Mouse (Mus musculus): ENCODE measurements around the gene Gab2. TPM values are rescaled to one million over a fixed set of nuclear protein-coding genes. Genes with fewer than 3 reads are reported as not detected.

Gene Gab2
- total RNA-seq, 2 experiments from 2014 or later: 23.9 to 27.8 TPM

DNA sequence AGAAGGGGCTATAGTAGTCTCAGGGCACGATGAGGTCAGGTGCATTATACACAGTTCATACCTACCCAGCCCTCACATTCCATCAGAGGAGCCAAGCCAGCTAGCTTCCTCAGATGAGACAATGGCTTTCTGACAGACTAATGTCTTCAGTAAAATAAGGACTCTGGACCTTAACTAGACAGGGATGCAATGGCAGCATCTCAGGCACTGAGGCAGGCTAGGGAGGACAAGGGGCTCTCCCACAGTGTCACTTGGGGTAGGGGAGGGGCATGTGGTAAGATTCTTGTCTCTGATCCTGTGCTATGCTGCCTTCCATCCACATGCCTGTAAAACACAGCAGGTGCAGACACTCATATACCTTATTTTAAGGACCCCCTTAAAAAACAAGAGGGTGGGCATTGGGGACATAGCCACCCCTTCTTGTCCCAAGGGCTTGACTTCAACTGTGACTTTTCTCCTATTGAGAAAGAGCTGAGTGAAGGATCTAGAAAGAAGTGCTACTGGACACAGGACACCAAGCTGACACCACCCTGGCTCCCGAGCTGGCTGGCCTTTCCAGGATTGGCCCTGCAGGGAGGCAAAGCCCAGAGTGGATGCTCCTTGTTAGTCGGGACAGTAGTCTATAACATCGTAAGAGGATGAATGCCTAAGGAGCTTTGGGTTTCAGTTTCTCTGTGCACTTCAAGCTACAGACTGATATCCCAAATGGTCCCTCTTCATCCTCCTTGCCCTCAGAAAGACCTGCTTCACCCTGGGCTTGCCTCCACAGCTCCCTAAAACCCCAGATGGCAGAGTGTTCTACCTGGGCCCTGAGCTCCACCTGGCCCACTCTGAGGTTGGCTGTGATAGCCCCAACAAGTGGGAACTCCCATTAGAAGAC, 228.3 kb downstream of the Gab2 start:
- no peak for DNase-seq
- intact Hi-C loops (cut with DNase I): no loop called here

DNA sequence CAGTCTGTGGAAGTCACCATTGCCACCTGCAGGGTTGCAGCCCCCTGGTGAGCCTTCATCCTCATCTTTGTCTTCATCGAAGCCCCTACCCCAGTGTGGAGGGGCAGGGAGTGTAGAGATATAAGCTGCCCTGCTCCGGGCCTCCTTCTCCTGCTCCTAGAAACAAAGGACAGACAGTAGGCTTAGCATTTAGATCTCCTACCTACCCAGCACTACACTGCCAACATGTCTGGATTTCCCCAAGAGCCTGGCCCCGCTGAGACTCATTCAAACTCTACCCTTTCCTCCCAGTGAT, 228.9 kb downstream of the Gab2 start:
- DNase-seq: no peak
- intact Hi-C loops (cut with DNase I): no loop called here

DNA sequence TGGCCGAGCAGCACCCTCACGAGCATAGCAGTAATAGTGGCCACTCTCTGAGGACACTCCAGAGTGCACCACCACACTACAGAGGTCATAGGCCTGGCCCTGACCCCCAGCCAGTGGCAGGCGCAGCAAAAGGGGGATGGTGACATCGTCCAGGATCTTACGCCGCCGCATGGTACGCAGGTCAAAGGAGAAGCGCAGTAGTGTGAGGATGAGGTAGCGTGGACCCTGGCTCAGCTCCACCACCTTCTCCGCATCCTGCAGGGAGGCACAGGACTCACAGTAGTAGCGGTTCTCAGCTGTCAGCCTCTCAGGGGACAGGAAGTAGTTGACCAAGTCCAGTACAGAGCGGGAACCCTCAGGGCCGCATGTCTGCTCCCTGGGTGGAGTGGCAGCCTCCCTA, 230.2 kb downstream of the Gab2 start:
- intact Hi-C loops (cut with DNase I): no loop called here
- DNase-seq: no peak

DNA sequence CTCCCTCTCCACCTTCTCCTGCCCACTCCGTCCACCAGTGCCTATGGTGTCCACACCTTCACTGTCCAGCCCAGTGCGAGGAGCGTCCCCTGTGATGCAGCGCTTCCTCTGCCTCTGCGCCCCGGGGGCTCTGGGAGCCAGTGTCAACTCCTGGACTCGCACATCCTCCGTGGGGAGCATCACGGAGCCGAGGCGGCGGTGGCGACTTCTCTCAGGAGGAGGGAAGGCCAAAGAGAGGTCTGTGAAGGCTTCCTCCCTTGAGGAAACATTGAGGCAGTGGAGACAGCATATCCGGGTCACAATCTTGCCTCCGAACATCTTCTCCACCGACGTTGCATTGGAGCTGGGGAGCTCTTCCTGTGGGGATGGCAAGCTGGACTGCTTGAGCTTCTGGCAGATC, 230.8 kb downstream of the Gab2 start:
- no peak for DNase-seq
- intact Hi-C loops (cut with DNase I): no loop called here

DNA sequence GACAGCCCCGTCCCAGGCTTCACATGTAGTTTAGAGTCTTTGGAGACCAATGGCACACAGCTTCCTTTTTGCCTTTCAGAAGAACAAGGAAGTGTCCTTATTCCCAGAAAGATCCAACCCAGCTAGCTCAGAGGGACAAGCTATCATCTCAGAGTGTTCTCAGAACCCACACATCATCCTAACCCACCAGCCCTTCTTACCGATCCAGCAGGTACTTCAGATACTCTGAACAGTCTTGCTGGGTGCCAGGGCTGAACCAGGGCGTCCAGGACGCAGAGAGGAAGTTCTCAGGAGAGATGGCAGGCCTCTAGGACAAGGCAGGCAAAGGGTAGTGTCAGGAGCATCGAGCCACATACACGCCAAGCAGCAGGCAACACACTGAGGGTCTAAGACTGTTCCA, 231.5 kb downstream of the Gab2 start:
- no peak for DNase-seq
- intact Hi-C loops (cut with DNase I): no loop called here

DNA sequence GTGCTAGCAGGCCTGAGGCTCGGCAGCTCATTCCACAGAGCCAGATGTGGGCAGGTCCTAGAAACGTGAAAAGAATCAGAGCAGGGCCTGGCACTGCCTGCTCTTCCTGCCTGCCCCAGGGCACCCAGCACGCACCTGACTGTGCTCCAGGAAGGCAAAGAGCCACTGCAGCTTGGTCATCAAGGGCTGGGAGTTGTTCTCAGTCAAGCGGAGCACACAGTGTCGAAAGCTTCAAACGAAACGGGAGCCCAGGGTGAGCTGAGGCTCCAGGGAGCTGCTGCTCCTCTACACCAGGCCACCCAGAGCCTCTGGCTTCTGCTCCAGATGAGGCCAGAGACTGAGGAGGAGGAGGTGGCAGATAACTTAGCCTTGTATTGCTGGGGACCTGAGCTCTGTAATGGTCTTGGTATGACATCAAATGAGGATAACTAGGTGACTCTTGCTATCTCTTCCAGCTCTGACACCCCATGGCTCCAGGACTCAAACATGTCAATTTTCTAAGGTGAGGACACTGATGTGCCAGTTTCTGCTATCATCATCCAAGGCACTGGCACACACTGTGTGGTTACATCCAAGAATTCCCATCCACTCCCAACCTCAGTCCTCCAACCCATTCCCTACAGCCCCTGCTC, 232.1 kb downstream of the Gab2 start:
- no peak for DNase-seq
- intact Hi-C loops (cut with DNase I): no loop called here

DNA sequence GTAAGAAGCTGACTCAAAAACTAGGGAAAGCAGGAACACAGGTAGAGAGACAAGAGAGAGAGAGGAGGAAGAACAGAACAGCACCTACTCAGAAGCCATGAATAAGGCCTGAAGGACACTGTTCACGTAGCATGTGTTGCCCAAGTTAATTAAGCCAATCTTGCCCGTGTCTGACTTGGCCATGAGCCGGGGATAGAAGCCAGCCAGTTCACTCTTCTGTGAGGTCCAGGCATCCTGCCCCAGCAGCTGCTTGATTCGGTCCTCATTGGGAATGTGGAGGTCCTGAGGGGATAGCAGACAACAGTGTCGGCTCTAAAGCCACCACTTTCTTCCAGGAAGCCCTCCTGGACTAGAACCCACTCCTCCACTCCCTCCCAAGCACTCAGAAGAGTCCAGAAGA, 233.3 kb downstream of the Gab2 start:
- no peak for DNase-seq
- intact Hi-C loops (cut with DNase I): no loop called here

DNA sequence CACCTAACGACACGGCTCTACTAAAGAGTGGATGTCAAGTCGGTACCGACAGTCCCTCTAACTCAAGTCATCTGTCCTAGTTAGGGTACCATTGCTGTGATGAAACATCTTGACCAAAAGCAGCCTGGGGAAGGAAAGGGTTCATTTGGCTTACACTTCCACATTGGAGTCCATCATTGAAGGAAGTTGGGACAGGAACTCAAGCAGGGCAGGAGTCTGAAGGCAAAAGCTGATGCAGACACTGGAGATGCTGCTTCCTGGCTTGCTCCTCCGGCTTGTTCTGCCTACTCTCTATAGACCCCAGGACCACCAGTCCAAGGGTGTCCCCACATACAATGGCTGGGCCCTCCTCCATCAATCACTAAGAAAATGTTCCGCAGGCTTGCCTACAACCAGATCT, 234.3 kb downstream of the Gab2 start:
- intact Hi-C loops (cut with DNase I): no loop called here

DNA sequence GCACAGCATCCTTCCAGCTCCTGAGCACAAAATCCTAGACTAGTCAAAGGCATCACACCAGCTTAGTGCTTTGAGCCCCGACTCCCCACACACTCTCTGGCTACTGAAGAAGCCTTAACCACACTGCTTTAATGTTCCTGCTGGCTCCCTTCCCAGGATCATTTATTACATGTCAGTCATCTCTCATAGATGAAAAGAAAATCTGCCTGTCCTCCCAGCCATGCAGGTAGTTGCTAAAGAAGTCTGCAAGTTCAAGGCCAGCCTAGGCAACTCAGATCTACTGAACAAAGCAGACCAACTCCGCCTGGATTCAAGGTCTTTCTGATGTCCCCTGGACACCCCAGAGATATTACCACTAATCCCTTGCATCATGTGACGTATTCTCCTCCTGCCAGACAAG, 236.3 kb downstream of the Gab2 start:
- no peak for DNase-seq
- intact Hi-C loops (cut with DNase I): no loop called here

More for the DNA sequence above, 234.3 kb downstream of the Gab2 start:
- DNase-seq: no peak

DNA sequence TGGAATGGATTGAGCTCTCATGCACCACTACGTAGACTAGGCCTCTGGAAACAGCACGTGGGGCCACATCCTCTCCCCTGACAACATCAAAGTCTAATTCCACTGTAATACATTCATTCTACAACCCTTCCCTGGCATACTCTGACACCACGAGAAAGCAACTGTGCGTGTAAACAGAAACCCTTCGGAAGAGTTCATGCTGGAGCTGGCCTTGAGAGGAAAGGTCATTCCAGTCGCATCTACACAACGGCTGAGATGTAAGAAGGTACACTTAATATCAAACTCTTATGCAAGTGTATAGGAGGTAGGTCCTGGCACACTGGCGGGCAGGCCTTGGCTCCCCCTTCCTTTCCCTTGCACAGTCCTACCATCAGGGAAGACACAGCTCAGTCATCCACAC, 243.0 kb downstream of the Gab2 start:
- no peak for DNase-seq
- intact Hi-C loops (cut with DNase I): no loop called here

DNA sequence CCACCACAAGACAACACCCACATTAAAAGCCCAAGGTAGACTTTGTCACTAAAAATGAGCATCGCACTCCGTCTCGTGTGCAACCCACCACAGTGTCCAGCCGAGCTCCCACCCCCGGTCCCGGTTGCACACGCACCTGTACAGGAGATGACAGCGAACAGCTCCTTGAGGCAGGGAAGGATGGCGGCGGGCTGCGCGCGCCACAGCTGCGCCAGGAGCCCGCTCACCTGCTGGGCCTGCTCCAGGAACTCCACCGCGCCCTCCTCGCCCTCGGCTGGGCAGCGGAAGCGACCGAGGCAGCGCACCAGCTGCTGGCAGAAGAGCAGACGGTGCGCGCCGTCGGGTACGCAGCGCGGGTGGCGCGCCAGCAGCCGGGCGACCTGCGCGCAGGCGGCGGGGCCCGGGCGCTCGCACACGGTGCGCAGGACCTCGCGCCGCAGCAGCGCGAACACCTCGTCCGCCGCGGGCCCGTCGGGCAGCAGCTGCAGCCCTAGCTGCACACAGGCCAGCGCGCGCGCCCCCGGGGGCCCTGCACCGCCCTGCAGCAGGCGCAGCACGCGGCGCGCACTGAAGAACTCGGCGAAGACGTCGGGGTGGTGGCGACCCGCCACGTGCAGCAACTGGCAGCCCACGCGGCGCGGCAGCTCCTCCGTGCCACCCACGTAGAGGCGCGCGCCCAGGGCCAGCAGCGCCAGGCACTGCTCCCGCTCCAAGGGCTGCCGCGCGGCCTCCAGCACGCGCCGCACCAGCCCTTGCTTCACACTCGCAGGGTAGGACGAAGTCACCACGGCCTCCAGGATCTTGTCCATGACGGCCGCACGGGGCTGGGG, 244.0 kb downstream of the Gab2 start:
- intact Hi-C loops (cut with DNase I): no loop called here
- DNase-seq: no peak

DNA sequence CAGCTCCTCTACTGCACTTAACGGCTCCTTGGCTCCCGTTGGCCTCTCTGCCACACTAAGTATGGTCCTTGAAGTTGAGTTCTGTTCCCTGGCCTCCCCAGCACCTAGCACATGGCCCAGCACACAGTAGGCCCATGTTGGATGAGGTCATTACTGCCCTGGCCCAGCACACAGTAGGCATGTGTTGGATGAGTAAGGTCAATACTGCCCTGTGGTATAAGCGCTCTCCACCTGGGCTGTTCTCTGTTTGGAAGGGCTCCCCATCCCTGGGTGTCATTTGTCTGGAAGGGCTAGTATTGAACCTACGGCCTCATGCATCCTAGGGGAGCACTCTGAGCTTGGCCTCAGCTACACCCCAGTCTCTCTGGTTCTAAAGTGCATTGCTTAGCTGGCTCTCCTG, 246.0 kb downstream of the Gab2 start:
- no peak for DNase-seq
- intact Hi-C loops (cut with DNase I): no loop called here

DNA sequence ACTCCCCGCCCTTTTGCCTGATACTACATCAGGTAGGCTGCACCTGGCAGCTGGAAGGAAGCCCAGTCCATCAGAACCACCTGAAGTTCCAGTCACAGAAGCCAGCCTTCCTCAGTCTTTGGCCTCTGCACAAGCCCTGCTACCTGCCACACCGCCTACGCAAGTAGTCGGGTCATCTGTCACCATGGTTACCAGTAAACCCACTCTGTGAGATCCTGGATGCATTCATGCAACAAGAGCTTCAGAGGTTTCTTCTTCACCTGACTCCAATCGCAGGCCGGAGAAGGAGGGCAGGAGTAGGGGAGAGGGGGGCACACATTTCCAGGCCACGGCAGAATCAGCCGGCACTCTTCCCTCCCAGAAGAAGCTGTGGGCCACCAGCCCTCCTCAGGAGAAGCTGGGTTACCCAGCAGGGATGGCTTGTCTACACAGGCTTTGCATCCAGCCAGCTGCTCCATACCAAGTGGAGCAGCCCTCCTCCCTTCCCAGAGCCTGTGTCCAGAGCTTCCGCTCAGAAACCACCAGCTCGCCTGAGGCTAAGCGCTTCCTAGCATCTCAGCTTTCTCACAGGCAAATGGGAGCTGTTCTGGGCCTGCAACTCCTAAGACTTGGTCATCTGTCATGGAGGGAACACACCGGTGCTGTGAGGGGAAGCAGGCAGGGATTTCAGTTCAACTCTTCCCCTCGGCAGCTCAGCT, 247.7 kb downstream of the Gab2 start:
- intact Hi-C loops (cut with DNase I): no loop called here
- no peak for DNase-seq

DNA sequence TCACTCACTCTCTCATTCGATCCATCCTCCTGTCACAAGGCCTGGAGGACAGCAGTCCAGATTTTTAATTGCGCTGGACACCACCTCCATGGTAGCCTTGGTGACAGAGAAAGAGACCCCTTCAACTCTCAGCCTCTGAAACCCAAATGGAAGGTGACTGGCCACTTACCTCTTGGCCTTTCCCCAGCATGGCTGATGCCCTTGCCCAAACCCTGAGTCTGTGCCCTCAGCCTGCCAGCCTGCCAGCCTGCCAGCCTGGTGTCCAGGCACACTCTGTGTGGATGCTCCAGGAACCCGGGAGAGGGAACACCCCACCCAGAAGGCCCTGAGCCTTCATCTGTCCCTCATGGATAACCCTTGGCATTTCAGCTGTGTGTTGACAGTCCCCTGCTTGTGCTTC, 248.3 kb downstream of the Gab2 start:
- DNase-seq: no peak
- intact Hi-C loops (cut with DNase I): no loop called here

DNA sequence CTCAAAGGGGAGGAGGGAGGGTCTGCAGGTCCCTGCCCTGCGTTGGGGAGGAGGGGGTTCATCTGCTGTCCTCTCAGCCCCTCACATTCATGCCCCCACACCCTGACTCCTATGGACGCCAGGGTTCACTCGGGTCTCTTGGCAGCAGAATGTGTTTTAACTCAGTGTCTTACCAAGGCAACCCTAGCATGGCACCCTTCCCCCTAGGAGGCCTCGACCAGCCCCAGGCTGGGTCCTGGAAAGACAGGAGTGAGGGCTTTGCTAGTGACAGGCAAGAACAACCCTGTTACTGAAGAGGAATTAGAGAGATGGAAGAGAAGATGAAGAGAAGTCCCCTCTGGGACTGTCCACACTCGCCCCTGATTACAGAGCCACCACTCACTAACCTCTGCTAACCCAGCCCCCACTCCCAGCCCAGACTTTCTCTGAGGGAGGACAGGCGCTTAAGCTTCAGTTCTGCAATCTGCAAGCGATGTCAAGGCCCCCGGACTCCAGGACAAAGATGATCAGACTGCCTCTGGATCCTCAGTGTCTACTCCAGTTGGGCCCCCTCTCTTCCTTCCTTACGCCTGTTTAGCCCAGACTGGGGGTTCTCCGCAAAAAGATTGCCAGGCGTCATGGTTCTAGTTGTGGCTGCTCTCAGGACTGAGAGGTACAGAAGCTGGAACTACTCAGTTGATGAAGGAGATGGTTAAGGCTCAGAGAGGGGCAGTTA, 249.7 kb downstream of the Gab2 start:
- intact Hi-C loops (cut with DNase I): no loop called here
- no peak for DNase-seq

DNA sequence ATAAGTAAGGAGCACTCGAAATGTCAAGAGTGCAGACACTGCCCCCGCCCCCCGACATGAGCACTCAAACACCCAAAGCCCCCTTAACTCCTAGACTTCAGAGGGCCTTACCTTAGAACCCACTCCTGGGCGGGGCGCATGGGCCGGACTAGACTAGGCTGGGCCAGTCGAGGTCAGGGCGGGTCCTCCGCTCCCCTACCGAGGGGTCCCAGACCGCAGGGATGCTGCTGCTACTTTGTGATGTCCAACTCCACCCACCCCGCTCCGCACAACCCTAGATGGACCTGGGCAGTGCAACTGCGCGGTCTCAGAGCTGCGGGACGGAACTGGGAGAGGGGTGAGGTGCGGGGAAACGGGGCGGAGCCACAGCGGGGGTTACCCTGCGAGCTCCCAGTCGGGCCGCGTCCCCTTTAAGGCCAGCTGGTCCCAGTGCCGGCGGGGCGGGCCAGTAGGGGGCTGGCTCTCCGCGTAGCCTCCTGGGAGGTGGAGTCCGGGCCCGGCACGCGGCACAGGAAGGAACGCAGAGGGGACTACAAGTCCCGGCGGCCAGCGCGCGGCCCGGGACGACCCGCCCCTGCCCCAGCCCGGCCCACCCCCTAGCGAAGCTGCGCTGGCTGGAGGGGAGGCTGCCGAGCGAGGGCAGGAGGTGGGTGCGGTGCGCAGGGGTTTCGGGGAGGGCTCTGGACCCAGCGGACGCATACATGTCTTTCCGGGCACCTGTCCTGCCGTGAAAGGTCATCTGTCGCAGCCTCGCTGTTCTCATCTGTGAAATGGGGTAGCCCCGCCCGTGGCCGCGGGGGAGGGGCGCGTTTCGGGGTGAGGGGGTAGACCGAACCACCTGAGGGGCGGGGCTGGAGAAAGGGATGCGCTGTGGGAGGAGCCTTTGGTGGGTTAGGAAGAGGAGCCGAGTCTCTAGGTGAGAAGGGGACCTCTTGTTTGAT, 250.6 kb downstream of the Gab2 start, which contains the start of the genes Usp35 and Kctd21:
Usp35 (minus strand) TSS at position 295 of the 941 bp plus-strand sequence.
Kctd21 (plus strand) TSS at position 602 of the 941 bp plus-strand sequence.
- peak; percentile 95 to 96 for DNase-seq
- intact Hi-C loops (cut with DNase I): loop anchor here (2.0 kb wide), 1 partner anchor 39 kb away; the partner anchor contains the start of gene Alg8

DNA sequence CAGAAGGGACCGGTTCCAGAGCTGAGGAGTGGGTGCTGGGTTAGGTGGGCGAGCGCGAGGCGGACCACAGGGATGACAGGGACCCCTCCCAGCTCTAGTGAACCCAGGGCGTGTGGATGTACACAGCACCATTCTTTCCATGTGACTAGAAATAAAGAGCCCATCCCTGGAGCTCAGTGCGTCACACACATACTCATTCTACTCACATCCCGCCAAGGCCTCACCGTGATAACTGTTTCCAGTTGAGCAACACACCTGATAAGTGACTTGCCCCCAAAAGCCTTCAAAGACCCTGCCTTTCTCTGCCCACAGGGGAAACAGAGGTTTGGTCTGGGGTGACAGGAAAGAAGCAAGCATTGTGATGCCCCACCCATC, 251.3 kb downstream of the Gab2 start:
- intact Hi-C loops (cut with DNase I): loop anchor here (2.0 kb wide), 1 partner anchor 38 kb away; the partner anchor contains the start of gene Alg8
- DNase-seq: no peak

DNA sequence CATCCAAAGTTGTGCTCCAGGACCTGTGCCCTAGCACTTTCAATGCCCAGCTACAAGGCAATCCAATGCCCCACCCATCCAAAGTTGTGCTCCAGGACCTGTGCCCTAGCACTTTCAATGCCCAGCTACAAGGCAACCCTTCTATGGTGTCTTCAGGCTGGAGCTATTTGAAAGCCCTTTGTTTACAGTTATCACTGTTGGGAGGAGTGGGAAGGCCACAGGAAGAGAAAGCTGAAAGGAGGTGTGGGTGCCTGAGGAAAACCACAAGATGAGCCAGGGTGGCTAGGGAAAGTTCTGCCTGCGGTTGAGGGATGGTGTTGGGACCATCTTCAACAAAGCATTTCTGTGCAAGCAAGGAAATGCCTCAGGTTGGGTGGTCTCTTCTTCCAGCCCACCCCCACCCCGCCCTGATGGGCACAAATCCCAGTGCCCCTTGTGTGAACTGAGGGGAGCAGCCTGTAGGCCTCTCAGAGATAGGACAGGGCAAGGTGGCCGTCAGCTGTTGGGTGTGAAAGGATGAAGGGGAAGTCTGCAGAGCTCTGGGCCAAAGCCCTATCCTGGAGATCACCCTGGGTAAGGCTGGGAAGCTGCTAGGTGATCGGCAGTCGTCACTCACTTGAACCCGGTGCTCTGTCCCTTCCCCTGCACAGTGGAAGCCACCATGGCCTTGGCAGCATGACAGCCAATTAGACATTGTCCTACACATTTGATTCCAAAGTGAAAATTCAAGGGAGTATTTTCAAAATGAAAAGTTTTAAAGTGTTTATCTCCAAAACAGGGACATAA, 251.9 kb downstream of the Gab2 start:
- intact Hi-C loops (cut with DNase I): loop anchor here (2.0 kb wide), 1 partner anchor 37 kb away; the partner anchor contains the start of gene Alg8
- no peak for DNase-seq
